Mouse (Mus musculus) embryo, embryonic 9.5 days (tissue): Measurements from ENCODE around the gene Kcnq2.
A peak's percentile ranks its signal among the peaks of the same experiment; 100 is the strongest.

ENCODE experiments used
- DNase-seq: peaks from one replicate; pipeline ENCODE4 v3.0.0-alpha.2; 2017; ENCODE audit errors: extremely low spot score

The Kcnq2 gene

DNA sequence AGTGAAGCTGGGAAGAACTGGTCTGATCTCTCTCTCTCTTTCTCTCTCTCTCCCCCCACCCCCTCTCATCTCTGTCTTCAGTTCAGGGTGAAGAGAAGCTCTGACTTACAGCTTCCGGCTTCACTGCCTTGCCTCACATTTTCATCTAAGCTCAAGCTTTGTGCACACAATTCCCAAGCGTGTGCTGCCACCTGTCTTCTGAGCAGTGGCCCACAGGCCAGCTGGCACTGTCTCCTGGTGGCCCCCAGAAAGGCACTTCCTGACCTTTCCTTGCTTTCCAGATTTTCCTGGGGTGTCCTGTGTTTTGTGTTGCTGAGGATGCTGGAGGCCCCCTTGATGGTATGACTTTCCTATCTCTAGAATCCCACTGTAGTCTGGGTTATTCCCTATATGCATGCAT is 31.0 kb downstream of the Kcnq2 start:
- no peak for DNase-seq

- peak; percentile 13 for DNase-seq
Observed at GRCm38 (mm10) chr2:181102161-181102560, 32.9 kb downstream of the Kcnq2 start.

DNA sequence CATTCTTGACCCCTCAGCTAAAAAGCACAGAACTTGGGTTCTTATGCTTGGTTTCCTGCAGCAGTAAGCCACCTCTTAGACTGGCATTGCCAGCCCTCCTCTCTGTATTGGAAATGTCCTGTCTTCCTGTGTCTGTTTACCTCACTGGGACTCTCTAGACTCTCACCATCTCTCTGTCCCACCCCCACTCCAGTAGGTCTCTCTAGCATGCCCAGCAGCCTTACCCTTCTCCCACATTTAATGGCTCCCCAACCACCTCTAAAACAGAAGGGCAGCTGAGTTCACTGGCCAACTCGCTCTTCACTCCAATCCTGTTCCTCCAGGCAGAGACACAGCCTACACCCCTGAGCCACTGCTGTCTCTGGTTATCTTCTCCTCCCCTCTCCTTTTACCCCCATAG is 33.5 kb downstream of the Kcnq2 start:
- DNase-seq, result no peak

GRCm38 (mm10) chr2:181100087-181100486 is 35.0 kb downstream of the Kcnq2 start:
- no peak for DNase-seq

DNA sequence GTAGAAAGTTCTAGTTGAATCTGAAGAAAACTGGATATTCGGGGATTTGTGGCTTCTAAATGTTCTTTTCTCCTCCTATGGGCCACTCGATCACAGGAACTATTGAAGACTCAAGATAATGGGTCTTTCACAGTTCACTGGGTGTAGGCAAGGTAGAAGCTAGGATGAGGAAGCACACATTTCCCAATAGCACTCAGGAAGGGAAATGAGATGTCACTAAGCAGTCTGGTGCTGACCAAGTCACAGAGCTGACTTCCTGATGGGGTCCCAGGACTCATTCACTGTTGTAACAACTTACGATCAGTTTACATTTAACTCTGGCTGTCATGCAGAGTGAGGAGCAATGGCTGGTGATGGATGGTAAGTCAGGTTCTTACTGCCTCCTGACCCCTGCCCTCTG is 45.0 kb downstream of the Kcnq2 start:
- no peak for DNase-seq

- no peak for DNase-seq
Observed at GRCm38 (mm10) chr2:181084997-181085396, 50.1 kb downstream of the Kcnq2 start.

DNA sequence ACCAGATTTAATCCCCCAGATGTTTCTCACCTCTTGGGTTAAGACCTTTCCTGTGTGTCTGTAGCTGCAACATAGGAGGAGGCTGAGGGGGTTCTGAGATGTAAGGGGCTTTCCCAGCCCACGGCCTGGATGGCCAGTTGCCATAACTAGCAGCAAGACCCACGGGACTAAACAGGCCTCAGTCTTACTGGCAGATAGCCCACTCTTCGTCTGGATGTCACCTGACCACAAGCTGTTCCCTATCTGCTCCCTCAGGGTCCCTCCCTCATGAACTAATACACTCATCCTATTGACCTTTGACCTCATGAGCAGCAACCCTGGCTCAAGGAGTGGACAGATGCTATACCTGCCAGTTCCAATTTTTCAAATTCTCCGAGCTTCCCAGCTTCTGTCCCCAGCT is 51.2 kb downstream of the Kcnq2 start:
- no peak for DNase-seq

DNA sequence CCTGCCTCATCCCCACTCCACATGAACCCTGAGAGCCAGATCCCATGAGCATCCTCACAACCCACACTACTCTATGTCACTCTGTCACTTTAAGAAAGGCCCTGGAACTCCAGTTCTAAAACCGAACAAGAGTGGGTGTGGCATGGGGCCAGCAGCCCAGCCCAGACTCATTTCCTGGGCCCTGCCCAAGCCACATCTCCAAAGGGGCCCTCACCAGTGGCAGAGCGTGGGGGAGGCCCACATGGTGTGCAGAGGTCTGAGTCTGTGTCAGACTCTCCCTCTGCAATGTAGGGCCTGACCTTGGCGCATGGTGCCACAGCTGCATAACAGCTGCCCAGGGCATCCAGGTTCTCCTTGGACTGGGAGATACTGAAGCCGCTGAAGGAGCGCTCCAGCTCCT is 54.2 kb downstream of the Kcnq2 start:
- no peak for DNase-seq

GRCm38 (mm10) chr2:181079518-181079917 is 55.6 kb downstream of the Kcnq2 start:
- no peak for DNase-seq

GRCm38 (mm10) chr2:181078908-181079307 is 56.2 kb downstream of the Kcnq2 start:
- no peak for DNase-seq

DNA sequence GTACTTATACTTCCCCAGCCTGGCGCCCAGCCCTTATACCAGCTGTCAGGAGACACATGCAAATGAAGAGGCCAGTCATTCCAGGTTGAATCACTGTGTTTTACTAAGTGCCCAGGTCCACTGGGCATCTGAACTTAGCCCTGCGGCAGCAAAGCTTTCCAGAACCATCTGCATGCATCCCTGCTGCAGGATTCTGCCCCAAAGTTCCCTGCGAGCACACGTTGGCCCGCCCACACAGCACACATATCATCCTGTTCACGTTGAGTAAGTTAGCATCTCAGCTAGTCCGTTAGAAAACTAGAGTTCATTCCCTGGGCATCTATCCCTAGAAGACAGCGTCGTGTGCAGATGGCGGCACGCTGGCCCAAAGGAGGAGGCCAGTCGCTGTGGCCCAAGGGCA is 59.6 kb downstream of the Kcnq2 start:
- no peak for DNase-seq

- no peak for DNase-seq
Observed at GRCm38 (mm10) chr2:181072403-181072714, 62.7 kb downstream of the Kcnq2 start.

DNA sequence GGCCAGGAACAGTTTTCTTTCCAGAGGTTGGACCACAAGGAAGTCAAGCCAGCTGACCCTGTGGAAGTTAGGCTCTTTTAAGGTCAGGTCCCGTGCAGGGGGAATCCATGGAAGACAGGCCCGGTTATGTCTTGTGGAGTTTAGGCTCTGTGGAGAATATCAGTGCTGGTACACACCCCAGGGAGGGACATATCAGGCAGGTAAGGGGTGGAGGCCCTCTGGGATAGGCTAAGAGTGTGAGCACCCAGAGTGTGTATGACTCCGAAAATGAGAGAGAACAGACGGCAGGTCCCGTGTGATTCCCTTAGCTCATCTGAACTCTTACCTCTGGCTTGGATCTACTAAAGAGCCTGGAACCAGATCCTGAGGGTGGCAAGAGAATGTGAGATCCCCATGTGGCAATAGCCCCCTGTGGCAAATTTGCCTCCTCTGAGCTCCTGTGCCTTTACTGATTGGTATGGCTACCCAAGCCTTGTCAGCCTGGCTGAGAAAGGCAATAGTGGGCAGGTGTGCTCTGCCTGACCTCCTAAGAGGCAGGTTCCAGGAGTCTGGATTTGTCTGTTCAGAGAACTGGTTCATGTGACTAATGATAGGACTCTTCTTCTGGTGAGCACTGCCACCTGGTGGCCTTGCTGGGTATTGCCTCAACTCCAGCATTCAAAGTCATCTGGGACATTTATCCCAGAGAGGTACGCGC is 63.2 kb downstream of the Kcnq2 start:
- DNase-seq, result peak; percentile 85

- DNase-seq, result no peak
Observed at GRCm38 (mm10) chr2:181070136-181070535, 65.0 kb downstream of the Kcnq2 start.

DNA sequence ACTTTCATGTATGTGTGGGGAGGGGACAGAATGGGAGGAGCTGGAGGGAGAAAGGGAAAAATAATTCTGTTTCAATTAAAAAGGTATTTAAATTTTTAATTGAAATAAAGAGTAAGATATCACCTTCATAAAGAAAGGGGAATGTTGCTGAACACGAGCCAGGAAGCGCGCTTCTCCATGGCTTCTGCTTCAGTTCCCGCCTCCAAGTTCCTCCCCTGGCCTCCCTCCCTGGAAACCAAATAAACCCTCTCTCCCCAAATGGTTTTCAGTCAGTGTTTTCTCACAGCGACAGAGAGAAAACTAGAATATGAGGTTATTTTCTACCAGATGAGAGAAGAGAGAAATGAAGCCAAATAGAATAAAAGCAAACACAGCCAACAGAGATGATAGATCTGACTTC is 66.6 kb downstream of the Kcnq2 start:
- DNase-seq, result no peak

DNA sequence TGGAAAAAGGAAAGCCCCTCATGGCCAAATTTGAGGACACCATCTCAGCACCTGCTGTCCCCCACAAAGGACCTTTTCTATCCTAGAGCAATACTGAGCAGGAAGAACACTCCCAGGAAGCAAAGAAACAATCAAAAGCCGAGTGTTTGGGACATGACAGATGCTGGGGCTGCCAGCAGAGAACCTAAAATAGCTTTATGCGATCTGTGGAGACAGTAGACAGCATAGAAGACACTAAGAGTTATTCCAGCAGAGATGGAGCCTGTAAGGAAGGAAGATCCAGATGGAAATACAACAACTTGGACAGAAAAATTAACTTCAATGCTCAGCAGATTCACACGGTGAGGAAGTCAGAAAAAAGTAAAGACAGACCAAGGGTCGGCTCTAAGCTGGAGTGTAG is 69.3 kb downstream of the Kcnq2 start:
- DNase-seq, result no peak

DNA sequence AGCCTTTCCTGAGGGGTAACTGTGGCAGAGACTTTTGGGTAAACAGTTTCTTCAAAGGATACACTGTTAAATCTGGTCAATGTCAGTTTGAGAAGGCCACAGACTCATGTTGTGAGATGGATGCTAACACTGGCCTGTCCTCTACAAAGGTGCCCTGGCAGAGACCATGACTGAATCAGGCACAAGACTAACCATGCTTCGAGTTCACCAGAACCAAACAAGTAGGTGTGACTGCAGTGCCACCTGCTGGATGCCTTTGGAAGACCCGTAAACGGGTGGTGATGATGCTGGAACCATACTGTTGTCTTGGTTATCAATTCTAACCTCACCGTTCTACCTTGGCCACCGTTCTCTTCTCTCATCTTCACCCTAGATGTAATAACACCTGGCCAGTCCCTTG is 75.0 kb downstream of the Kcnq2 start:
- DNase-seq, result peak; percentile 75

DNA sequence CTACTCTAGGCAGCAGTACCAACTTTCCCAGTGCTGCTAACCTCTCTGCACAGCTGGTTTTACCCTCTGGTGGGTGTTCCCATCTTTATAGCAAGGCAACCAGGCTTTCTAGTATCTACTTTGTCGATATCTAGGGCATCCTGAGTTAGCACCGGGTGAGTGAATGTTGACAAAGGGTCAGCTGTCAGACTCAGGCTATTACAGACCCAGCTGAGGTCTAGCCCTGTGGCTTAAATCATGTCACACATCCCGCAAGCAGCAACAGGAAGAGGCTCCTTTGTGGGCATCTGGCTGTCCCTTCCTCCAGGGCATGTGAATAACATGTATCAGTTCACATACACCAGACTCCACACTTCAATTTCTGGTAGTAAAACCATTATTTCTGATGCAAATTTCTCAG is 76.9 kb downstream of the Kcnq2 start:
- DNase-seq, result no peak

- DNase-seq, result peak; percentile 34
Observed at GRCm38 (mm10) chr2:181057341-181057740, 77.8 kb downstream of the Kcnq2 start.

DNA sequence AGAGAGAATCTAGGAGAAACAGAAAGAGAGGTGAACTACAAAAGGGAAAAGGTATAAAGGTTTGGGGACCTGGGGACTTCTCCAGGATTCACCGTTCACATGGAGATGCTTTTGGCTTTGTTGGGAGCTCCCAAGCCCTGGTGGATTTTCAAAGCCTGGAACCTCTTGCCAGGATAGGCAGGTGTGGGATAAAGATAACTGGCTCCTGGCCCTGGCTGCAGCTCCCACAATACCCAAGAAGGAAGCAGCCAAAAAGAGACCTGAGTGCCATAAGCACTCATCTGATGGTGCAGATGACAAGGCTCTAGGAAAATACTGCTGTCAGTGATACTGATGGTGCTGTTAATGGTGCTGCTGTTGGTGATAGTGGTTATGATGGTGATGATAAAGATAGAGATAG is 82.9 kb downstream of the Kcnq2 start:
- DNase-seq, result no peak

DNA sequence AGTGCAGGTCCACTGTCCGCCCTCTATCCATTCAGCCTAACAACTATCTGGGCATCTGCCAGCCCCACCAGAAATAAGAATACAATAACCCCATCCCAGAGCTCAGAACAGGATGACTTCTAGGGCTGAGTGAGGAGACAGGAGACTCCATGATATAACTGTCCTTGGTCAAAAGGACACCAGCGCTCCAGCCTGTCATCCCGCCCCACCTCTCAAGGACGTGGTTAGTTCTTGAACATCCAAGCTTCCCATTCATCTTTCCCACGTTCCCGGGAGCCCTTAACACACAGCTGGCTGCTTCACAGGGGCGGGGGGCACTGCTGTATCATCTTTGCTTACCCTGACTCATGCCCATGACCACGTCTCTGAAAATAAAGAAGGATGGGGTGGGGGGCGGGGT is 86.1 kb downstream of the Kcnq2 start:
- no peak for DNase-seq

DNA sequence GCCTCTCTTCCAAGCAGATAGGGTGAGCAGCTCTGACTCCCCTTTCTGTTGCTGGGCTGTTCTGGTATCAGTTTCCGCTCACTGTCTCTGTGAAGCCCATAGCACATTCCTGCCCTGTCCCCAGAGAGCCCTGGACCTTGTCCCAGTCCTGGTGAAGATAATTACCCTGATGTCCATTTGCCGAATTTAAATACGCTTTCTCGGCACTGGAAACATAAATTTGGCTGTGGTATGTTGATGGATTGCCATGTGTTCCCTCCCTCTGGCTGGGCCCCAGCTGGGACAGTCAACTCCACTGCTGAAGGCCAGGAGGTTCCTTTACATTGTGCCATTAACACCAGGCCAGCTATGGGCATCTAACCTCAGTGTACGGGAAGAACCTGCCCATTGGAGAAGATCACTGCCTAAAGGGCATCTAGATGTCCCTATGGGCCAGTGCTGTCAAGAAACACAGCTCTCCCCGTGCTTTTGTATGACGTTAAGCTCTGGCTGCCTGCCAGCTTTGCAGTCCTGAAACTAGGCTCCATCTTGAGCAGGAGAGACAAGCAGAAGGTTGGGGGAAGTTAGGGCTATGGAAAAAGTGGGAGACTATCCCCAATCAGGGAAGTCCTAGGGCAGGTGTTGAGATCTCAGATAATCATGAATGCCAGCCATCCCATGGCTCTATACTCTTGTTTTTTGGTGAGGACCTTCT is 86.7 kb downstream of the Kcnq2 start:
- DNase-seq, result no peak

GRCm38 (mm10) chr2:181044001-181044400 is 91.1 kb downstream of the Kcnq2 start:
- peak; percentile 47 for DNase-seq

- no peak for DNase-seq
Observed at GRCm38 (mm10) chr2:181043437-181043836, 91.7 kb downstream of the Kcnq2 start, which contains the start of gene Chrna4. Gene Chrna4, minus strand, starts transcription at chr2:181043546.
